Mouse (Mus musculus) lung, embryonic 14.5 days (tissue): ENCODE measurements at regions not wholly inside any gene's neighbourhood (a gene's known extent, or its start where the extent isn't known, plus 50 kb on each side); places are given as distances from the start of the nearest gene placed in this dataset.

Experiments used
- ATAC-seq: fragments of 200-750 bp; cut with Nextera tagmentation; 2 replicates; pipeline ENCODE4 v1.8.0; 2017; ENCODE audit warnings: mild to moderate bottlenecking, moderate TSS enrichment, moderate library complexity; ENCODE audit not compliant: insufficient read depth
- DNase-seq: peaks from one replicate; pipeline ENCODE4 v3.0.0-alpha.2; 2015
- H3K27ac ChIP-seq: fragments of 300-500 bp; sonication (generic); 2 replicates; pipeline ENCODE4 v1.5.1; 2014; ENCODE audit warnings: low read depth, mild to moderate bottlenecking, moderate library complexity
- H3K27me3 ChIP-seq: fragments of 300-500 bp; sonication (generic); 2 replicates; pipeline ENCODE4 v1.6.1; 2014; ENCODE audit warnings: low read length, control low read depth; ENCODE audit not compliant: insufficient read depth
- H3K36me3 ChIP-seq: fragments of 300-500 bp; sonication (generic); 2 replicates; pipeline ENCODE4 v1.6.1; 2014; ENCODE audit warnings: control low read depth; ENCODE audit not compliant: insufficient read depth
- H3K4me1 ChIP-seq: fragments of 300-500 bp; sonication (generic); 2 replicates; pipeline ENCODE4 v1.6.1; 2014; ENCODE audit warnings: antibody characterized with exemption, control low read depth; ENCODE audit not compliant: insufficient read depth
- H3K4me2 ChIP-seq: fragments of 300-500 bp; sonication (generic); 2 replicates; pipeline ENCODE4 v1.6.1; 2014; ENCODE audit warnings: mild to moderate bottlenecking
- H3K4me3 ChIP-seq: fragments of 300-500 bp; sonication (generic); 2 replicates; pipeline ENCODE4 v1.5.1; 2014; ENCODE audit warnings: low read depth, low read length
- H3K9ac ChIP-seq: fragments of 300-500 bp; sonication (generic); 2 replicates; pipeline ENCODE4 v1.6.1; 2014
- H3K9me3 ChIP-seq: fragments of 300-500 bp; sonication (generic); 2 replicates; pipeline ENCODE4 v1.6.1; 2016; ENCODE audit warnings: low read depth, low read length, control low read depth
- CTCF ChIP-seq: IDR thresholded peaks from 2 replicates; pipeline ENCODE4 v1.5.1; 2016; ENCODE audit warnings: antibody characterized with exemption, low read depth
- WGBS: fragments of 180-500 bp; shearing (Covaris S2); extraction: QIAGEN DNeasy Blood & Tissue Kit; methylation state at CpG from one replicate; pipeline ENCODE4 v1.1.7; 2014; 5-methylcytosine and 5-hydroxymethylcytosine counted together

- WGBS = 48% methylated on average over 9 of the region's 9 CpGs
- DNase-seq (peak; percentile 37), ATAC-seq (no peak)
- H3K4me1 ChIP-seq = no peaks in the 10 kb centered on the region
- no peak overlapping the region for H3K4me2 ChIP-seq
- no peaks in the 10 kb centered on the region for H3K27me3 ChIP-seq
- H3K4me3 ChIP-seq = no peak overlapping the region
- no peak for TF ChIP-seq CTCF
- H3K36me3 ChIP-seq = no peaks in the 10 kb centered on the region
- H3K27ac ChIP-seq = no peak overlapping the region
- no peak overlapping the region for H3K9ac ChIP-seq
- no peaks in the 10 kb centered on the region for H3K9me3 ChIP-seq
Measured at GRCm38 (mm10) chr3:120636669-120637305, 534.7 kb downstream of the Rwdd3 start.

GRCm38 (mm10) chr3:120618358-120618757 lies 553.1 kb downstream of the Rwdd3 start:
- WGBS = 55% methylated on average over 6 of the region's 6 CpGs
- no peak for DNase-seq
- Histone ChIP-seq H3K27ac (no peak overlapping the region), H3K4me3 (no peak overlapping the region), H3K9ac (no peak overlapping the region), H3K9me3 (no peaks in the 10 kb centered on the region), H3K4me1 (no peaks in the 10 kb centered on the region), H3K27me3 (no peaks in the 10 kb centered on the region), H3K36me3 (no peaks in the 10 kb centered on the region), H3K4me2 (no peak overlapping the region)
- TF ChIP-seq CTCF = no peak
- no peak for ATAC-seq

GRCm38 (mm10) chr3:120594226-120594625 lies 577.3 kb downstream of the Rwdd3 start:
- DNase-seq (no peak), ATAC-seq (no peak)
- Histone ChIP-seq H3K4me1 (no peaks in the 10 kb centered on the region), H3K27ac (no peak overlapping the region), H3K36me3 (no peaks in the 10 kb centered on the region), H3K27me3 (no peaks in the 10 kb centered on the region), H3K9ac (no peak overlapping the region), H3K9me3 (no peaks in the 10 kb centered on the region), H3K4me3 (no peak overlapping the region), H3K4me2 (no peak overlapping the region)
- TF ChIP-seq CTCF = no peak
- 86% methylated on average over 1 of the region's 1 CpGs for WGBS

GRCm38 (mm10) chr3:120591183-120591582 lies 580.3 kb downstream of the Rwdd3 start:
- Histone ChIP-seq H3K4me3 (no peak overlapping the region), H3K4me1 (no peaks in the 10 kb centered on the region), H3K9ac (no peak overlapping the region), H3K4me2 (no peak overlapping the region), H3K27ac (no peak overlapping the region), H3K9me3 (no peaks in the 10 kb centered on the region), H3K36me3 (no peaks in the 10 kb centered on the region), H3K27me3 (no peaks in the 10 kb centered on the region)
- no peak for TF ChIP-seq CTCF
- DNase-seq (no peak), ATAC-seq (no peak)
- WGBS = 61% methylated on average over 2 of the region's 2 CpGs

DNA sequence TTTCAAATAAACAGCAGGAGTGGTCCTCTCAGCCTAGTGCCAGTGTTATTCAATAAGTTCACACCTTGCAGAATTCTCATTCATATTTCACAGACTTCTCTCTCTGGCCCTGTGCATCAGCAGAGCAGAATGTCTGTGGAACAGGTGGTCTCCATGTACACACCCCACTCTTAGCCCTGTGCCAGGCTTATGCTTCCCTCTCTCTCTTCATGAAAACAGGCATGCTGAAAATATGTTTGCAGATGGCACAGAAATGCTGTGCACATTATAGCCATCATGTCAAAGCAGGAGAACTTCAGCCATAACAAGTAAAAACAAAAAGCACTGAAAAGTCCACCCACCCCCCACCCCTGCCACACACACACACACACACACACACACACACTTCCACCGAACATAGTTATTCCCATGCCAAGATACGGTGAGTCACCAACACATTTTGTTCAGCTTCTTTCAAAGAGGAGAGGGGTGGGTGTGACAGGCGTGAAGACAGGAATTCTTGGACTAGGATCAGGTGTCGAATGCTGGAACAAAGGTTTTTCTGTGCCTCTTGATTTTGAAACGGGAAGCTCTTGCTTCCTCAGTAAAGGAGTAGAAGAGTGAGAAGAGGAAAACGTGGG lies 600.6 kb downstream of the Rwdd3 start:
- H3K4me1 ChIP-seq = no peaks in the 10 kb centered on the region
- DNase-seq (no peak), ATAC-seq (no peak)
- 39% methylated on average over 6 of the region's 6 CpGs for WGBS
- TF ChIP-seq CTCF = no peak
- H3K9ac ChIP-seq = no peak overlapping the region
- no peak overlapping the region for H3K27ac ChIP-seq
- H3K4me2 ChIP-seq = no peak overlapping the region
- H3K4me3 ChIP-seq = no peak overlapping the region
- no peaks in the 10 kb centered on the region for H3K9me3 ChIP-seq
- H3K36me3 ChIP-seq = no peaks in the 10 kb centered on the region
- no peaks in the 10 kb centered on the region for H3K27me3 ChIP-seq

- H3K4me2 ChIP-seq = peak overlapping the region; percentile 44
- no peaks in the 10 kb centered on the region for H3K4me1 ChIP-seq
- no peak overlapping the region for H3K27ac ChIP-seq
- no peaks in the 10 kb centered on the region for H3K27me3 ChIP-seq
- 29% methylated on average over 21 of the region's 21 CpGs for WGBS
- no peak overlapping the region for H3K4me3 ChIP-seq
- peak overlapping the region; percentile 22; the same call in 1 of the 2 replicates for H3K9ac ChIP-seq
- TF ChIP-seq CTCF = no peak
- peak; percentile 23 for DNase-seq
- H3K9me3 ChIP-seq = no peaks in the 10 kb centered on the region
- ATAC-seq = no peak
- H3K36me3 ChIP-seq = no peaks in the 10 kb centered on the region
Measured at GRCm38 (mm10) chr3:120541556-120542476, 629.7 kb downstream of the Rwdd3 start.

GRCm38 (mm10) chr3:120533901-120534300 lies 637.6 kb downstream of the Rwdd3 start:
- Histone ChIP-seq H3K4me2 (no peak overlapping the region), H3K36me3 (no peaks in the 10 kb centered on the region), H3K9me3 (no peaks in the 10 kb centered on the region), H3K9ac (no peak overlapping the region), H3K27ac (no peak overlapping the region), H3K27me3 (no peaks in the 10 kb centered on the region), H3K4me1 (no peaks in the 10 kb centered on the region), H3K4me3 (no peak overlapping the region)
- no peak for TF ChIP-seq CTCF
- WGBS = 72% methylated on average over 3 of the region's 3 CpGs
- no peak for DNase-seq
- no peak for ATAC-seq
